Mouse (Mus musculus): ENCODE data around the gene Supt16. TPM values are rescaled to one million over a fixed set of nuclear protein-coding genes. Genes with fewer than 3 reads are reported as not detected.

Supt16 gene
- polyA plus RNA-seq, 1 experiment from 2014 or later = 43.6 TPM

- H3K4me3 ChIP-seq = peak overlapping the region; percentile 100
- peak overlapping the region; percentile 97 for H3K9ac ChIP-seq
- no peaks in the 10 kb centered on the region for H3K9me3 ChIP-seq
- 2% methylated on average over 58 of the region's 59 CpGs for WGBS
- H3K27ac ChIP-seq (replicated peaks) = peak overlapping the region; percentile 97
- H3K27me3 ChIP-seq = no peaks in the 10 kb centered on the region
- H3K36me3 ChIP-seq = peaks cover 36% of the 10 kb centered on the region
- peaks cover 26% of the 10 kb centered on the region for H3K4me1 ChIP-seq (replicated peaks)
- peak; percentile 73; the same call in 1 of the 2 replicates for ATAC-seq (ENCODE audit: low read depth)
- peak overlapping the region; percentile 77 for H3K4me2 ChIP-seq
Measured at GRCm38 (mm10) chr14:52196230-52197155, 723 bp downstream of the Supt16 start.

GRCm38 (mm10) chr14:52195691-52196090 lies 1.5 kb downstream of the Supt16 start:
- Histone ChIP-seq H3K9ac (peak overlapping the region; percentile 97), H3K27ac (replicated peaks) (no peak overlapping the region), H3K4me2 (peak overlapping the region; percentile 77), H3K36me3 (peaks cover 30% of the 10 kb centered on the region), H3K27me3 (no peaks in the 10 kb centered on the region), H3K9me3 (no peaks in the 10 kb centered on the region), H3K4me3 (peak overlapping the region; percentile 100), H3K4me1 (replicated peaks) (peaks cover 26% of the 10 kb centered on the region)
- WGBS = 11% methylated on average over 3 of the region's 3 CpGs
- ATAC-seq (ENCODE audit: low read depth) = no peak

- no peak for ATAC-seq (ENCODE audit: low read depth)
- no peak overlapping the region for H3K27ac ChIP-seq (replicated peaks)
- H3K36me3 ChIP-seq = peaks cover 7% of the 10 kb centered on the region
- no peaks in the 10 kb centered on the region for H3K27me3 ChIP-seq
- H3K4me2 ChIP-seq = no peak overlapping the region
- H3K9ac ChIP-seq = no peak overlapping the region
- no peaks in the 10 kb centered on the region for H3K9me3 ChIP-seq
- no peak overlapping the region for H3K4me3 ChIP-seq
- peaks cover 9% of the 10 kb centered on the region for H3K4me1 ChIP-seq (replicated peaks)
Measured at GRCm38 (mm10) chr14:52190740-52191359, 6.4 kb downstream of the Supt16 start.

GRCm38 (mm10) chr14:52189519-52189918 lies 7.7 kb downstream of the Supt16 start:
- Histone ChIP-seq H3K4me1 (replicated peaks) (no peaks in the 10 kb centered on the region), H3K36me3 (peaks cover 7% of the 10 kb centered on the region), H3K4me2 (no peak overlapping the region), H3K27me3 (no peaks in the 10 kb centered on the region), H3K9me3 (no peaks in the 10 kb centered on the region), H3K27ac (replicated peaks) (no peak overlapping the region), H3K4me3 (no peak overlapping the region), H3K9ac (no peak overlapping the region)
- WGBS = 85% methylated on average over 2 of the region's 2 CpGs
- no peak for ATAC-seq (ENCODE audit: low read depth)

- no peaks in the 10 kb centered on the region for H3K9me3 ChIP-seq
- no peak for ATAC-seq (ENCODE audit: low read depth)
- no peaks in the 10 kb centered on the region for H3K4me1 ChIP-seq (replicated peaks)
- no peak overlapping the region for H3K4me3 ChIP-seq
- H3K27me3 ChIP-seq = no peaks in the 10 kb centered on the region
- H3K36me3 ChIP-seq = peaks cover 7% of the 10 kb centered on the region
- no peak overlapping the region for H3K27ac ChIP-seq (replicated peaks)
- no peak overlapping the region for H3K4me2 ChIP-seq
- no peak overlapping the region for H3K9ac ChIP-seq
- 80% methylated on average over 1 of the region's 1 CpGs for whole genome bisulfite sequencing
Measured at GRCm38 (mm10) chr14:52188788-52189187, 8.4 kb downstream of the Supt16 start.

- no peak overlapping the region for H3K27ac ChIP-seq (replicated peaks)
- no peaks in the 10 kb centered on the region for H3K9me3 ChIP-seq
- H3K4me1 ChIP-seq (replicated peaks) = no peaks in the 10 kb centered on the region
- H3K36me3 ChIP-seq = peaks cover 74% of the 10 kb centered on the region
- 95% methylated on average over 2 of the region's 2 CpGs for WGBS
- no peak for ATAC-seq (ENCODE audit: low read depth)
- H3K4me3 ChIP-seq = no peak overlapping the region
- no peaks in the 10 kb centered on the region for H3K27me3 ChIP-seq
- H3K9ac ChIP-seq = no peak overlapping the region
- no peak overlapping the region for H3K4me2 ChIP-seq
Measured at GRCm38 (mm10) chr14:52166571-52166970, 30.6 kb downstream of the Supt16 start.

- ATAC-seq (ENCODE audit: low read depth) = no peak
- Histone ChIP-seq H3K36me3 (peaks cover 79% of the 10 kb centered on the region), H3K27me3 (no peaks in the 10 kb centered on the region), H3K4me1 (replicated peaks) (no peaks in the 10 kb centered on the region), H3K4me3 (no peak overlapping the region), H3K4me2 (no peak overlapping the region), H3K9ac (no peak overlapping the region), H3K9me3 (no peaks in the 10 kb centered on the region), H3K27ac (replicated peaks) (no peak overlapping the region)
- 85% methylated on average over 6 of the region's 6 CpGs for WGBS
Measured at GRCm38 (mm10) chr14:52160911-52161310, 36.3 kb downstream of the Supt16 start.

GRCm38 (mm10) chr14:52155008-52155407 lies 42.2 kb downstream of the Supt16 start:
- ATAC-seq (ENCODE audit: low read depth) = no peak
- no peak overlapping the region for H3K27ac ChIP-seq (replicated peaks)
- WGBS = 86% methylated on average over 2 of the region's 2 CpGs
- H3K9me3 ChIP-seq = no peaks in the 10 kb centered on the region
- H3K4me1 ChIP-seq (replicated peaks) = no peaks in the 10 kb centered on the region
- peaks cover 26% of the 10 kb centered on the region for H3K36me3 ChIP-seq
- H3K4me2 ChIP-seq = no peak overlapping the region
- H3K27me3 ChIP-seq = no peaks in the 10 kb centered on the region
- no peak overlapping the region for H3K9ac ChIP-seq
- no peak overlapping the region for H3K4me3 ChIP-seq

- no peak for ATAC-seq (ENCODE audit: low read depth)
- Histone ChIP-seq H3K36me3 (peaks cover 2% of the 10 kb centered on the region), H3K4me2 (no peak overlapping the region), H3K4me3 (no peak overlapping the region), H3K9ac (no peak overlapping the region), H3K9me3 (no peaks in the 10 kb centered on the region), H3K4me1 (replicated peaks) (no peaks in the 10 kb centered on the region), H3K27me3 (no peaks in the 10 kb centered on the region), H3K27ac (replicated peaks) (no peak overlapping the region)
- 64% methylated on average over 3 of the region's 3 CpGs for WGBS
Measured at GRCm38 (mm10) chr14:52152613-52153012, 44.6 kb downstream of the Supt16 start.

GRCm38 (mm10) chr14:52152179-52152578 lies 45.0 kb downstream of the Supt16 start:
- H3K4me2 ChIP-seq = no peak overlapping the region
- 39% methylated on average over 7 of the region's 7 CpGs for WGBS

GRCm38 (mm10) chr14:52149888-52150287 lies 47.3 kb downstream of the Supt16 start:
- H3K27ac ChIP-seq (replicated peaks) = no peak overlapping the region
- H3K4me2 ChIP-seq = no peak overlapping the region
- 51% methylated on average over 4 of the region's 4 CpGs for WGBS
- no peaks in the 10 kb centered on the region for H3K27me3 ChIP-seq
- no peak for ATAC-seq (ENCODE audit: low read depth)
- H3K4me3 ChIP-seq = no peak overlapping the region
- H3K4me1 ChIP-seq (replicated peaks) = no peaks in the 10 kb centered on the region
- H3K36me3 ChIP-seq = no peaks in the 10 kb centered on the region
- no peaks in the 10 kb centered on the region for H3K9me3 ChIP-seq
- H3K9ac ChIP-seq = no peak overlapping the region

More at GRCm38 (mm10) chr14:52152179-52152578, 45.0 kb downstream of the Supt16 start:
- no peaks in the 10 kb centered on the region for H3K36me3 ChIP-seq
- no peak overlapping the region for H3K27ac ChIP-seq (replicated peaks)
- H3K9me3 ChIP-seq = no peaks in the 10 kb centered on the region
- no peak overlapping the region for H3K4me3 ChIP-seq
- H3K9ac ChIP-seq = no peak overlapping the region
- ATAC-seq (ENCODE audit: low read depth) = no peak
- H3K4me1 ChIP-seq (replicated peaks) = no peaks in the 10 kb centered on the region
- no peaks in the 10 kb centered on the region for H3K27me3 ChIP-seq

- Histone ChIP-seq H3K27ac (replicated peaks) (no peak overlapping the region), H3K4me3 (no peak overlapping the region), H3K4me2 (no peak overlapping the region), H3K36me3 (no peaks in the 10 kb centered on the region), H3K9me3 (no peaks in the 10 kb centered on the region), H3K9ac (no peak overlapping the region), H3K27me3 (no peaks in the 10 kb centered on the region), H3K4me1 (replicated peaks) (no peaks in the 10 kb centered on the region)
- ATAC-seq (ENCODE audit: low read depth) = no peak
- WGBS = 67% methylated on average over 4 of the region's 4 CpGs
Measured at GRCm38 (mm10) chr14:52146540-52146939, 50.7 kb downstream of the Supt16 start.

All from neural tube, embryonic 13.5 days (tissue).